Mouse (Mus musculus) MEL-GATA-1-ER (cell line): ENCODE results near the gene Ctnna2.

Source experiments
- DNase-seq: peaks from one replicate; pipeline ENCODE4 v3.0.0-alpha.2; 2012; ENCODE audit warnings: low read depth; ENCODE audit errors: extremely low read depth

The Ctnna2 gene

GRCm38 (mm10) chr6:77599244-77599643 lies 380.3 kb downstream of the Ctnna2 start:
- DNase-seq: no peak

GRCm38 (mm10) chr6:77582568-77582967 lies 396.9 kb downstream of the Ctnna2 start:
- DNase-seq: no peak

DNA sequence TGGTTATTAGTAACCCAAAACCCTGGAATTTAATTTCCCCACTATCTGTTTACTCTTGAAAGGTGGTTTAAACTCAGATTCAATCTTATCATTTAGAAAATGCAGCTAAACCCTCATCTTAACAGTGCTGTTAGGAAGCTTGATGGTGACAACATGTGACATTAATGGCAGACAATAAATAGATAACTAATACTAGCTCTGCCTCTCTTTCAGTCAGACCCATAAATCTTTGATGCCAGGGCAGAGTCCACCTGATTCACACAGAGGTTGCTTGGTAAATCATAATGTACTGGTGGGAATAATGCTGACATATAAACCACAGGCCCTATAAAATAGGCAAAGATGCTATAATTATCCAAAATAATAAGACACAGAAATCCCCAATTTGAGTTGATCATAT lies 398.6 kb downstream of the Ctnna2 start:
- no peak for DNase-seq

DNA sequence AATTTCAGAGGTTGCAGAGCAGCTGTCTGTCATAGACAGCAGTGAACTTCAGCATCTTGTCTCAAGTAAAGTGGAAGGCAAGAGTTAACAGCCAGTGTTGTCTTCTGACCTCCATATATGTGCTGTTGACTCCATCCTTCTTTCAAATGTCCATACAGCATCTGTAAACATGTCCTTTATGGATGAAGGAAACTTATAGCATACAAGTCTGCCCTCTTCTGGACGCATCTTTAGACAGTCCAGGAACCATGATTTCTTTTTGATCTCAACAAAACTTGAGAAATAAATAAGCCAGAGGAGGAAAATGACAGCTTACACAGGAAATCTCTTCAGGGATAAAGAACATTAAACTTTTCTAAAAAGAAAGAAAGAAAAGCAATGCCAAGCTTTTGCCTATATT lies 400.9 kb downstream of the Ctnna2 start:
- DNase-seq: no peak

- no peak for DNase-seq
Observed at GRCm38 (mm10) chr6:77577585-77577984, 401.9 kb downstream of the Ctnna2 start.

DNA sequence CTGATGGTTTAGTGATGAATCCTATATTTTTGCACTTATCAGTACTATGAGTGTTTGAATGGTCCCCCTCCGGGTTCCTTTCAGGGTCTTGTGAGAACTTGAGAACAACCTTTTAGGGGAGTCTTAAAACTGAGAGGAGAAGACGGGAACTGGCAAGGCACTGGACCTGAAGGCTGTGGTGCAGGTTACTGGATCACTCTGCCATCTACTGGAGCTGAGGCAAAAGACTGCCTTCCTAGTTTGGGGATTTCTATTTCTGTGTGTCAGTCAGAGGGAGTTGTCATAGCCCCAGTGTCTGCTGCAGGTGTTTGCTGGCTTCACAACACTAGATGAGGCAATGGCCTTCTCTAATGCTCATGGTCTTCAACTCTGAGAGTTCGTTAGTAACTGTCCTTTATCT lies 406.9 kb downstream of the Ctnna2 start:
- no peak for DNase-seq

DNA sequence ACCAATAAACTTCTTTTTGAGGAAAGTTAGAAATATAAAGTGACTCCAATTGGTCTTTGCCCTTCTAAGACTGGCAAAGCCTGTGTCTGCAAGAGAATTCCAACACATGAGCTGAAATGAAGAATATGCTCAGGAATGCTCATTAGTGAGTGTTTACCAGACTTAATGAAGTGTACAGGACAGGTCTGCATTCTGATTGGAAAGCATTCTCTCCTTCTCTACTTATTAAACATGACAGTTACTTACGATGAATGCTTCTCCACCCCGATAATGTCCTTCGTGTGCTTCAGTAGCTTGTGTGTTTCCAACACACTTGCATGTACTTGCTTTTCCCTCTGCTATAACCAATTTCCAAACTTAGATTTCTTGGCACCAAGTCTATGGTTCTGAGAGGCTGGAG lies 409.6 kb downstream of the Ctnna2 start:
- no peak for DNase-seq

- DNase-seq: no peak
Observed at GRCm38 (mm10) chr6:77556181-77556580, 423.3 kb downstream of the Ctnna2 start.

DNA sequence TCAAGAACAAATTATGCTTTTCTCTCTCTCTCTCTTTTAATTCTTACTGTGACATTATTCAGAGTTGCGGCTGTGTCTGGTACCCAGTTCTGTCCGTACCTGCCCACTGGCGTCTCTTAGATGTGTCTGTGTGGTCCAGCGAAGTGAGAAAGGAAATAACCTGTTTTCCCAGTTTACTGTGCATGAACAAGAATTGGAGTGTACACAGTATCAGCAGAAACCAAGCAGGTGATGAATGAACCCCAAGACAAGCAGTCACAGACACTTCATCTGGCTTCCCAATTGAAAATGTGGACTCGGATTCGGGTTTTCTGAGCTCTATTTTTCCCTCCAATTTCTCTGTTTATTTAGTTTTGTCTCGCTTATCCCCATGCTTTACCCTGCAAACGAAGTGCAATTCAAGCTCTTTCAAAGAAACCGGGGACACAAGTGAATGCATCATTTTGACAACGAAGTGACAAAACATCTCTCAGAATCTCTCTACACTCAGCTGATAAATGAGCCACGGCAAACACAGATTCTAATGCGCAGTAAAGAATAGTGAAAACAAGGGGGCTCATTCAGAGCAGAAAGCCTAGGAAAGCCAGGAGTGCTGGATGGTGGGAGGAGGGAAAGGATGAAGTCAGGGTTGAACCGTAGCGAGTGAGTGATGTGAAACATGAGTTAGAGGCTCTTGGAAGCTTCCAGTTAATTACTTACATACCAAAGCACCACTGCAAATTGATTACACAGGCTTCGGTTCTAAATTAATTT lies 442.3 kb downstream of the Ctnna2 start:
- DNase-seq: no peak

GRCm38 (mm10) chr6:77527636-77528035 lies 451.9 kb downstream of the Ctnna2 start:
- DNase-seq: no peak

DNA sequence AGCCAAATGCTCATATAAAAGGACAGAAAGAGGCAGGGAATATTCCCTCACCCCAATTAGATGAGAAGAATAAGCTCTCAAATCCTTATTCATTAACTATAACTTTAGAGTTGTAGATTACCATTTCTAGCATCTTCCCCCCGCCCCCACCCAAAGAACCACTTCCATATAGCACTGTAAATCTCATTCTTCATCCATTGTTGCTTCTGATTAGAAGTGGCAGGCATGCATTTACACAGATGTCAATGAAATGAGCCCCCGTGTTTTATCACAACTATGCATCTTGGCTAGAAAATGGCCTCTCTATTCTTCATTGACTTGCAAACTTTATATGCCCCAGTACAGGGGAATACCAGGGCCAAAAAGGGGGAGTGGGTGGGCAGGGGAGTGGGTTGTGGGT lies 457.7 kb downstream of the Ctnna2 start:
- no peak for DNase-seq

GRCm38 (mm10) chr6:77516515-77516914 lies 463.0 kb downstream of the Ctnna2 start:
- no peak for DNase-seq

DNA sequence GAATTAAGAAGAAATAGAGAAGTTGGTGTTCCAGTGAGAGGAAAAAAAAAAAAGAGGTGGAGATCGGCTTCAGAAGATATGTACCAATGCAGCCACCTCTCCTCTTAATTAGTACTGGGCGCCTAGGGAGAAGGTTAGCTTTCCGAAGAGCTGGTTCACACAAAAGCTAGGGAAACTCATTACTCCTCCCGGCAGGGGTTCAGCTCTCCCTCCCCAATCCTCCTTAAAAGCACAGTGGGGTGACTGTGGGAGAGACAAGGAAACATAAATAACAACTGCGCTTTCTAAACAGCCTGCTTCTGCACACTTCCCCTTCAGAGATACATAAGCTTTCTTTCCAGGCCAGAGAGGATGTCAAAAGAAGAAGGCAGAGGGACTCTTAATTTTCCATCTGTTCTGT lies 467.7 kb downstream of the Ctnna2 start:
- DNase-seq: no peak

DNA sequence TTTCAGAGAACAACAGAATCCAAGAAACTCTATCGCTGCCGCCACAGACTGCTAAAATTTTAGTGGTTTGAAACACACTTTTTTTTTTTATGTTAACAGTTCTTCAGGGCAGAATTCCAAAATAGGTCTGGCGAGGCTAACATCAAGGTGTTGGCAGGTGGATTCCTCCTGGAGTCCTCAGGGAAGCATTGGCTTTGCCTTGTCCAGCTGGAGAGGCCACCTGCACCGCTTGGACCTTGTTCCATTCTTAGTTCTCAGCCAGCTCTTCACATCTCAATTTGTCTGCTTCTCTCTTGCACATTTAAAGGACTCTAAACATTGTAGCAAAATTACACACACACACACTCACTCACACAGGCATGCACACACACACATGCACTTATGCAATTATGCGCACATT lies 487.8 kb downstream of the Ctnna2 start:
- no peak for DNase-seq

DNA sequence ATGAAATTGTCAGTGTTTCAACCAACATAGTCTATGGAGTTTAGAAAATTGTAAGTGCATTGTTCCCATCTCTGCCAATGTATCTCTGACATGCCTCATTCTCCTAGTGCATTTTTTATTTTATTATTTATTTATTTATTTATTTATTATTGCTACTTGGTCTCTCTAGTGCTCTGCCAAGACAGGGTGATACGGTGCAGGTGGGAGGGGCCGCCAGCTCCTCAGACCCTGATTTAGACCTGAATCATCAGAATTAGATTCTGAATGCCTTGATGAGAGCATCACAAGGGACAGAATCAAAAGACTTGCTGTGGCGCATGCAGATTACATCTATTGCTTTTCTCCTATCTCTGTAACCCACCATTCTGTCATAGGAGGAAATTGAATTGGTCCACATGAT lies 492.8 kb downstream of the Ctnna2 start:
- no peak for DNase-seq

- no peak for DNase-seq
Observed at GRCm38 (mm10) chr6:77482081-77482480, 497.4 kb downstream of the Ctnna2 start.

- no peak for DNase-seq
Observed at GRCm38 (mm10) chr6:77475354-77475753, 504.1 kb downstream of the Ctnna2 start.

- DNase-seq: no peak
Observed at GRCm38 (mm10) chr6:77473256-77473655, 506.2 kb downstream of the Ctnna2 start.

GRCm38 (mm10) chr6:77468058-77468457 lies 511.4 kb downstream of the Ctnna2 start:
- DNase-seq: no peak

GRCm38 (mm10) chr6:77462737-77463136 lies 516.8 kb downstream of the Ctnna2 start:
- no peak for DNase-seq

GRCm38 (mm10) chr6:77457919-77458318 lies 521.6 kb downstream of the Ctnna2 start:
- DNase-seq: no peak

DNA sequence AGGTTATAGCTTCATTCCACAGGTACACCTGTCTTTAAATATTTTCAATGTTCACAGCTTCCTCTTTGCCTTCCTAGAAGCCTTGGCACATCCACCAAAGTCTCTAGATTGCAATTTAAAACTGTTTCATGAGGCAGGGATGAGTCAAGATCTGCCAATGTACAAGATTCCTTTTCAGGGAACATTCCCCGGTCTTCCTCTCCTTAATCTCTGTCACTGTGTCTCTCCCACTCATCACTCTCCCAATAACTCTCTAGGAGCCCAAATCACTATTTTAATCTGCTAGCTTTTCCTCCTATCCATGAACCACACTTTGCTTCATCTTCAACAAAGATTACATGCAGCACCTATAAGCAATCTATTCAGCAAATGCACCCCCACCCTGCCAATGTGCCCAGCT lies 532.6 kb downstream of the Ctnna2 start:
- DNase-seq: no peak

DNA sequence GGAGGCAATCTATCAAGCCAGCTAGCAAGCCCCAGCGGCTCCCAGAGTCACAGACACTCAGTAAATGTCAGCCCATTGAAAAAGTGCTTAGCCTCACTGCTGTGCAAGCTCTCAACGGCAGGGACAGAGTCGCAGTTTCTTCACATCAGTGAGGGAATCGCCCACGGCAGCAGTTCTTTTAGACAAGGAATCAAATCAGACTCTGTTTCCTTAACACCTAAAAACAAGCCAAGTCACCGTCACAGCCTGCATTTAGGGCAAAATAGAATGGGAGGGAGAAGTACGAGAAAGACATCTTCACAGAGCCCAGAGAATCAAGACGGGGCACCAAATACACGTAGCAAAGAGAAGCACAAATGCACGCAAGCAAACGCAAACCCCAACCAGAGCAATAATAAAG lies 535.6 kb downstream of the Ctnna2 start:
- DNase-seq: no peak

DNA sequence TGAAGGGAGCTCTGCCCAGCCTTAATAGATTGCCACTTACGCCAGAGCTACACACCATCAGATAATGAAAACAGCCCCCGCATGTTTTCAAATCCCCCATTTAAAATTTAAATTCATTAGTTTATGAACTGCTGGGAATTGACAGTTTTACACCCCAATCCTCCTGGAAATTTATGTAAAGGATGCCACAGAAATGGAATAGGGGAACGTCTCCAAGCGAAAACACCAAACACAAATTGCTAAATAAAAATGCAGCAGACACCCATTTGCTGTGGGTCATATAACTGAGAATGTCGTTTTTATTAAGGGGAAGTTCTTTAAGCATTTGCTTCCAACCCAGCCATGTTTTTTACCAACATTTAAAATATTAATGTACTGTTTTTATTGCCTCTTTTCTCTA lies 538.4 kb downstream of the Ctnna2 start:
- no peak for DNase-seq
